Mouse (Mus musculus) cerebellum, adult 9-11 months (tissue): ENCODE measurements around the gene Nat8f6.
"Not testable (repeated sequence)": the region's sequence is repeated elsewhere in the genome, so short reads cannot be mapped to it uniquely, and the experiment has no call there.

ENCODE experiments used
- DNase-seq: peaks from one replicate; pipeline ENCODE4 v3.0.0; 2022

The Nat8f6 gene

GRCm38 (mm10) chr6:85835104-85835503, 14.3 kb upstream of the Nat8f6 start:
- DNase-seq: not testable (repeated sequence)

GRCm38 (mm10) chr6:85834504-85835100, 13.8 kb upstream of the Nat8f6 start:
- DNase-seq: peak; percentile 54

- no peak for DNase-seq
Measured at GRCm38 (mm10) chr6:85831796-85832321, 11.1 kb upstream of the Nat8f6 start, which contains the start of gene Nat8. Nat8 (minus strand) TSS chr6:85832082.

GRCm38 (mm10) chr6:85829462-85829861, 8.7 kb upstream of the Nat8f6 start:
- DNase-seq: no peak

- DNase-seq: no peak
Measured at GRCm38 (mm10) chr6:85825886-85826285, 5.1 kb upstream of the Nat8f6 start.

GRCm38 (mm10) chr6:85823382-85824090, 2.8 kb upstream of the Nat8f6 start:
- no peak for DNase-seq

GRCm38 (mm10) chr6:85822286-85822685, 1.5 kb upstream of the Nat8f6 start:
- DNase-seq: no peak

GRCm38 (mm10) chr6:85818338-85818737, 2.4 kb downstream of the Nat8f6 start:
- DNase-seq: no peak

- no peak for DNase-seq
Measured at GRCm38 (mm10) chr6:85813339-85813738, 7.4 kb downstream of the Nat8f6 start.

- not testable (repeated sequence) for DNase-seq
Measured at GRCm38 (mm10) chr6:85810942-85811537, 9.7 kb downstream of the Nat8f6 start.

- DNase-seq: not testable (repeated sequence)
Measured at GRCm38 (mm10) chr6:85810514-85810913, 10.2 kb downstream of the Nat8f6 start.

- DNase-seq: not testable (repeated sequence)
Measured at GRCm38 (mm10) chr6:85809784-85810183, 11.0 kb downstream of the Nat8f6 start.

- not testable (repeated sequence) for DNase-seq
Measured at GRCm38 (mm10) chr6:85803180-85803579, 17.6 kb downstream of the Nat8f6 start.

GRCm38 (mm10) chr6:85765532-85765931, 55.2 kb downstream of the Nat8f6 start, which contains the start of gene Nat8f3:
Nat8f3 (minus strand) TSS chr6:85765754.
- DNase-seq: peak; percentile 18

- DNase-seq: peak; percentile 17
Measured at GRCm38 (mm10) chr6:85763127-85764070, 57.4 kb downstream of the Nat8f6 start.

GRCm38 (mm10) chr6:85762678-85763077, 58.1 kb downstream of the Nat8f6 start:
- not testable (repeated sequence) for DNase-seq
